Mouse (Mus musculus) liver, adult 2 months (tissue): ENCODE measurements around the gene Ldb1. TPM values are rescaled to one million over a fixed set of nuclear protein-coding genes. Genes with fewer than 3 reads are reported as not detected.

Experiments used
- DNase-seq: peaks from one replicate; pipeline ENCODE4 v3.0.0-alpha.2; 2011; ENCODE audit warnings: low read depth, low spot score; ENCODE audit errors: extremely low read depth
- H3K27ac ChIP-seq: fragments of 200-500 bp; replicated peaks from 2 replicates; pipeline ENCODE4 v1.5.1; 2012; ENCODE audit warnings: low read depth, mild to moderate bottlenecking, control low read depth, inconsistent platforms, low read length; ENCODE audit not compliant: insufficient read depth
- H3K27me3 ChIP-seq: fragments of 200-500 bp; 2 replicates; pipeline ENCODE4 v1.6.1; 2012; ENCODE audit warnings: mild to moderate bottlenecking, moderate library complexity, low read length, inconsistent platforms; ENCODE audit not compliant: control insufficient read depth, insufficient read depth
- H3K36me3 ChIP-seq: fragments of 200-500 bp; 2 replicates; pipeline ENCODE4 v1.6.1; 2012; ENCODE audit warnings: low read length, inconsistent platforms; ENCODE audit not compliant: control insufficient read depth, insufficient read depth
- H3K4me1 ChIP-seq: fragments of 200-500 bp; 2 replicates; pipeline ENCODE4 v1.6.1; 2011; ENCODE audit warnings: low read length; ENCODE audit not compliant: control insufficient read depth, insufficient read depth
- H3K4me3 ChIP-seq: fragments of 200-500 bp; 2 replicates; pipeline ENCODE4 v1.5.1; 2011; ENCODE audit warnings: low read depth, mild to moderate bottlenecking, control low read depth, low read length, moderate library complexity; ENCODE audit not compliant: insufficient read depth
- H3K79me2 ChIP-seq: fragments of 200-500 bp; 2 replicates; pipeline ENCODE4 v1.6.1; 2012; ENCODE audit warnings: inconsistent platforms, mild to moderate bottlenecking, low read length, moderate library complexity; ENCODE audit not compliant: control insufficient read depth, insufficient read depth
- H3K9ac ChIP-seq: fragments of 200-500 bp; 2 replicates; pipeline ENCODE4 v1.6.1; 2012; ENCODE audit warnings: low read depth, mild to moderate bottlenecking, control low read depth, inconsistent platforms, low read length
- CTCF ChIP-seq: fragments of 200-500 bp; IDR thresholded peaks from 2 replicates; pipeline ENCODE4 v1.5.1; 2011; ENCODE audit warnings: low read depth, low read length, control low read depth
- POLR2A ChIP-seq: fragments of 200-500 bp; IDR thresholded peaks from 2 replicates; pipeline ENCODE4 v1.6.1; 2011; ENCODE audit warnings: low read length, control low read depth; ENCODE audit not compliant: insufficient read depth; ENCODE audit errors: extremely low read depth
- WGBS: fragments of 180-500 bp; shearing (Covaris S2); methylation state at CpG from one replicate; pipeline ENCODE4 v1.1.7; 2018; 5-methylcytosine and 5-hydroxymethylcytosine counted together
- polyA plus RNA-seq: library from polyadenylated mRNA; depleted of rRNA; stranded (reverse); fragments of >200 nt; gene quantifications from 2 replicates; pipeline ENCODE4 v1.2.3, GENCODE M21; 2012
- total RNA-seq: library from RNA; depleted of rRNA; stranded (reverse); fragments of >200 nt; gene quantifications from 2 replicates; pipeline ENCODE4 v1.2.3, GENCODE M21; 2014

Gene Ldb1
- total and polyA plus RNA-seq, 2 experiments = 14.9 to 42.1 TPM

DNA sequence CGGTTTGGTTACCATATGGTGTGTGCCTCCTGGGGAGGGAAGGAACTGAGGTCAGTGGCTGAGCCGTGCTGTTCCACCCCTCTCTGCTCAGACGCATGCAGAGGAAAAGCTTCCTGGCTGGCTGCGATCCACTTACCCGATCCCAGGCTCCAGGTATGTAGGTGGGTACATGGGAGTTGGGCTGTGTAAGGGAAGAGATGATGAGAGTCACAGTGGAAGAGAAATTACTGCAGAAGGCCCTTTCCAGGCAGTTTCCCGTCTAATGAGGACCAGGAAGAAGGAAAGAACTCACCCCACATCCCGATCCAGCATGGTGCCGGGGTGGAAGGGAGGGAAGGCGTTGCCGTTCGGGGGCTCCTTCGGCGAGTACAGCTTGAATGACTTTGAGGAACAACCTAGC is 9.0 kb downstream of the Ldb1 start:
- Histone ChIP-seq H3K4me3 (no peak overlapping the region), H3K4me1 (peaks cover 19% of the 10 kb centered on the region), H3K27me3 (no peaks in the 10 kb centered on the region), H3K9ac (no peak overlapping the region), H3K36me3 (peaks cover 17% of the 10 kb centered on the region), H3K79me2 (peaks cover 9% of the 10 kb centered on the region; the same call in 1 of the 2 replicates), H3K27ac (no peak overlapping the region)
- WGBS = 88% methylated on average over 13 of the region's 13 CpGs
- TF ChIP-seq POLR2A (no peak), CTCF (no peak)
- DNase-seq = no peak

DNA sequence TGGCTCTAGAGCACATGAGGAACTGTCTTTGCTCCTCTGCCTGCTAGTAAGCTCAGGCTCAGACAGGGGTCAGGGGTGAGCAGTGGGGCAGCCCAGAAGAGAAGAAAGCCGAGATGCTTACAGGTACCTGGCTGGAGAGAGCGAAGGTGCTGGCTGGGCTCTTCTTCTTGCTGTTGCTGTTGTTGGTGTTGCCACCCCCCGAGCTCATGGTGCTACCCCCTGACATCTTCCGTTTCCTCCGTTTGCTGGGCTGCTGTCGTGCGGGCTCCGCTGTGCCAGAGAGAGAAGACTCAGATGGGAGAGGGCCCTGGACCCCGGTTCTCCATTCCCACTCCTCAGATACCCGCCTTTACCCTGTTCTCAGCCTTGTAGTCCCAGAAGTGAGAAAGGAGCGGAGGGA is 11.1 kb downstream of the Ldb1 start:
- Histone ChIP-seq H3K27me3 (no peaks in the 10 kb centered on the region), H3K4me1 (peaks cover 17% of the 10 kb centered on the region), H3K79me2 (peaks cover 8% of the 10 kb centered on the region; the same call in 1 of the 2 replicates), H3K27ac (no peak overlapping the region), H3K4me3 (no peak overlapping the region), H3K9ac (no peak overlapping the region), H3K36me3 (peaks cover 17% of the 10 kb centered on the region)
- no peak for TF ChIP-seq CTCF
- TF ChIP-seq POLR2A = no peak
- WGBS = 95% methylated on average over 11 of the region's 11 CpGs
- no peak for DNase-seq

DNA sequence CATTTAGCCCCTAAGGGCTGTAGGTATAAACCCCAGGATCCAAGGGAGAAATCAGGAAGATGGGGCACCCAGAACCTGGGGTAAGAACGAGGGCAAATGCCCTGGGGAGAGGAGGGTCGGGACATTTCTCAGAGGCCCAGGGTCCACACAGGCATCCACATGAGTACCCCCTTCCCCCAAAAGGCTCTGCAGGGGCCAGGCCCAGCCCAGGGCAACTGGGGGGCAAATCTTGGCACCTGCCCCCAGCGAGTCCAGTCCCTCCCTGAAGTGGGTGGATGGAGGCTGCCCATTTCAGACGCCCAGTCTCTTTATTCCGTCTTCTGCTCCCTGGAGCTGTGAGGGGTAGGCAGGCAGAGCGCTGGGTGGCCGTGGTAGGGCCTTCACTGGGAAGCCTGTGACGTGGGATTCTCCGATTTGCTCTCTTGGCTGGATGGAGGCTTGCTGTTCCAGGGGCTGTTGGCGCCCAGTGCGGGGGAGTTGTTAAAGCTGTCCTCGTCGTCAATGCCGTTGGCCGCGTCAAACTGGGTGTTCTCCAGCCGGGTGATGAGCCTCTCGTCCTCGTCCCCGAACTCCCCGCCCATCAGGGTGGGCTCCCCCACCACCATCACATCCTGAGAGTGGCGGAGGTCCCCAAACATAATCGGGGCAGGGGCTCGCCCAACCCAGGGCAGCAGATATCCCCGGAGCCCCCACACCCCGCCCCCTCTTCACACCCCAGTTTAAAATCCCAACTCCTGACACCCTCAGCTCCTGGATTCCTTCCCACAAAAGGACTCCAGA is 12.1 kb downstream of the Ldb1 start:
- H3K4me1 ChIP-seq = peaks cover 12% of the 10 kb centered on the region
- no peak for DNase-seq
- H3K27me3 ChIP-seq = no peaks in the 10 kb centered on the region
- no peak overlapping the region for H3K4me3 ChIP-seq
- 90% methylated on average over 26 of the region's 26 CpGs for WGBS
- H3K79me2 ChIP-seq = peaks cover 2% of the 10 kb centered on the region; the same call in 1 of the 2 replicates
- H3K27ac ChIP-seq = no peak overlapping the region
- peaks cover 17% of the 10 kb centered on the region for H3K36me3 ChIP-seq
- TF ChIP-seq CTCF = no peak
- TF ChIP-seq POLR2A = no peak
- H3K9ac ChIP-seq = no peak overlapping the region

DNA sequence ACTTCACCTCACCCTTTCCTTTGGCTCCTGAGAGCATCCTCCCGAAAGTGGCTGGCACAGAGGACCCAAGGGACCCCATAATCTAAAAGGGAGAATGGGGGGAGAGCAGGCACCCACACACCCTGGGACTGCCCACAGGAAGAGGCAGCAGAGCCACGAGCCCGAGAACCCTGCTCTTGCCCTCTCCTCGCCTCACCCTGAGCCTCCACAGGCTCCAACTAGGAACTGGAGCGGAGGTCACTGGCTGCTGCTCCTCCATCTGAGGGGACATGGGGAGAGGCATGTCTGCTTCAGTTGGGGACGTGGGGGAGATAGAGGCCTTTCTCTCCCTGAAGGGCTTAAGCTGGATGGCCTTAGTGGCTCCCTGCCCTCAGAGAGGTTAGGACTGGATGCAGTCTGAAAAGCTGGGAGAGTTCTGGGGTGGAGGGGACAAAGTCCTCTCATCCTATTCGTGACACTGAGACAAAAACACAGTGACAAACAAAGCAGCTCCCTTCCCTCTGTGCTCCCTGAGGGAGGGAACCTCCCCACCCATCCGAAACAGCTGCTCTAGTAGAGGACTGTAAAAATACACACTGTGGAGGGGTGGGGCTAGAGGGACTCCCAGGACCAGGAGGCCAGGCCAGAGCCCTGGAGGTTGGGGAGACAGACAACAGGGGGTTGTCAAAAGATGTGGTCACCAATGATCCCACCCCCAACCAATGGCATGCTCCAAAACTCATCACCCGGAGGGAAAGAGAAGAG is 13.2 kb downstream of the Ldb1 start:
- TF ChIP-seq POLR2A (no peak), CTCF (no peak)
- Histone ChIP-seq H3K4me3 (no peak overlapping the region), H3K36me3 (peaks cover 17% of the 10 kb centered on the region), H3K27ac (peak overlapping the region; percentile 31; the same call in 1 of the 2 replicates), H3K4me1 (peaks cover 12% of the 10 kb centered on the region), H3K27me3 (no peaks in the 10 kb centered on the region), H3K9ac (no peak overlapping the region), H3K79me2 (no peaks in the 10 kb centered on the region)
- DNase-seq = peak; percentile 39
- 45% methylated on average over 9 of the region's 9 CpGs for WGBS

DNA sequence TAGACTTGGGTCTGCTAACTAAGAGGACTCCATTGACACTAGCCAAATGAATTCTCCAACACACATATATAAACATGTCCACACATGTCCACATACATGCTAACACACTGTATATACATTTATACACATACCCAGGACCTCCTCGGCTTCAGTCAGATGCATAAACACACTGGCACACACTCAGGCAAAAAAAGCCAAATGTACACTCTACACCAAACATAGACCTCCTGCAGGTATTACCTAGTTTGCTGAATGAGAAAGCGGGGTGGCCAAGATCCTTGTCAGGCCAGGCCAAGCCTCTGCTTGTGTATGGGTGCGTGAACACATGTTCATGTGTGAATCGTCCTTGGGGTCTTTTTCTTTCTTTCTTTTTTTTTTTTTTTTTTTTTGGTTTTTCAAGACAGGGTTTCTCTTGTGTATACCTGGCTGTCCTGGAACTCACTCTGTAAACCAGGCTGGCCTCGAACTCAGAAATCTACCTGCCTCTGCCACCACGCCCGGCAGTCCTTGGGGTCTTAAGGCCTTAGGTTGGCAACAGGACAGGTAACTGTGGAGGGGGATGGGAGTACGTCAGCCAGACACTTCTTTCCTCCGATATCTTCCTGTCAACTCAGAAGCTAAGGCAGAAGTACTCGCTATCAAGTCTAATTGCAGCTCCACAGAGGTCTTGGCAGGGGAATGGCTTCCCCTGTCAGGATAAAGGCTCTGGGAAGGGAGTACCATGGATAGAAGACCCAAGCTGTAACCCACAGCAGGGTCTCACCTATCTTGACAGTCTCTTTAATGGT is 14.6 kb downstream of the Ldb1 start:
- H3K9ac ChIP-seq = no peak overlapping the region
- peaks cover 14% of the 10 kb centered on the region for H3K4me1 ChIP-seq
- no peaks in the 10 kb centered on the region for H3K79me2 ChIP-seq
- no peaks in the 10 kb centered on the region for H3K27me3 ChIP-seq
- H3K4me3 ChIP-seq = no peak overlapping the region
- DNase-seq = no peak
- 95% methylated on average over 10 of the region's 10 CpGs for WGBS
- peak overlapping the region; percentile 65 for H3K27ac ChIP-seq
- TF ChIP-seq CTCF = no peak
- no peak for TF ChIP-seq POLR2A
- H3K36me3 ChIP-seq = peaks cover 12% of the 10 kb centered on the region
